Comparison of ENCODE assay signal across 11 mouse cellular contexts in genomic region chr12:92246790-92247451, GRCm38 (mm10).
DNase-seq lines count a peak whose midpoint lies in the region; ATAC-seq and TF ChIP-seq lines count a peak whose summit lies in the region.
"Had no signal": no experiment of that assay in that cellular context is flagged by ENCODE, and none has a peak within 500 bp of the region (broad histone marks: within the 10 kb centered on the region; RNA-seq: fewer than 3 reads in every experiment).

No protein-coding gene starts in this region.

- no peak overlapping the region for H3K27ac ChIP-seq in heart, embryonic 16.5 days (ENCODE audit: low read length)
- H3K27ac ChIP-seq in forebrain, postnatal 0 days (ENCODE audit: low read depth, low read length) = no peak overlapping the region
- no peak overlapping the region for H3K27ac ChIP-seq in midbrain, embryonic 15.5 days
- no peak overlapping the region for H3K27ac ChIP-seq in intestine, embryonic 16.5 days (ENCODE audit: low read length)
- H3K27ac ChIP-seq: left cerebral cortex, adult 2 months; stomach, embryonic 15.5 days had no signal

- H3K9ac ChIP-seq in heart, embryonic 16.5 days (ENCODE audit: low read length) = no peak overlapping the region
- no peak overlapping the region for H3K9ac ChIP-seq in forebrain, postnatal 0 days
- H3K9ac ChIP-seq in midbrain, embryonic 15.5 days = no peak overlapping the region
- H3K9ac ChIP-seq in intestine, embryonic 16.5 days (ENCODE audit: low read depth, low read length) = no peak overlapping the region
- H3K9ac ChIP-seq: stomach, embryonic 15.5 days had no signal

- TF ChIP-seq CTCF in forebrain, postnatal 0 days (IDR thresholded peaks at IDR 0.05; ENCODE audit: low read depth) = no peak

- no peak for DNase-seq in heart, adult 18-20 months
- peak; percentile 32 for DNase-seq in embryo, embryonic 10.5 days (ENCODE audit: low spot score)
- peak; percentile 33 for DNase-seq in forebrain, postnatal 0 days
- DNase-seq in B cell, adult 2 months = no peak
- no peak for DNase-seq in kidney, adult 18-20 months
- DNase-seq: heart, postnatal 4 days had no signal

- no peaks in the 10 kb centered on the region for H3K36me3 ChIP-seq in heart, embryonic 16.5 days (ENCODE audit: control insufficient read depth, insufficient read depth)
- H3K36me3 ChIP-seq in forebrain, postnatal 0 days (ENCODE audit: insufficient read depth) = no peaks in the 10 kb centered on the region
- no peaks in the 10 kb centered on the region for H3K36me3 ChIP-seq in midbrain, embryonic 15.5 days (replicated peaks)
- no peaks in the 10 kb centered on the region for H3K36me3 ChIP-seq in intestine, embryonic 16.5 days (ENCODE audit: control insufficient read depth, insufficient read depth, low read length)
- H3K36me3 ChIP-seq: stomach, embryonic 15.5 days had no signal

- H3K4me1 ChIP-seq in heart, embryonic 16.5 days (ENCODE audit: control insufficient read depth, insufficient read depth, low read length) = no peaks in the 10 kb centered on the region
- H3K4me1 ChIP-seq in forebrain, postnatal 0 days (ENCODE audit: insufficient read depth) = no peaks in the 10 kb centered on the region
- H3K4me1 ChIP-seq in midbrain, embryonic 15.5 days = 0 out of 2 replicates have a peak, but pooled peaks cover 4% of the 10 kb centered on the region
- H3K4me1 ChIP-seq in intestine, embryonic 16.5 days (ENCODE audit: control insufficient read depth, insufficient read depth, low read length) = no peaks in the 10 kb centered on the region
- H3K4me1 ChIP-seq: stomach, embryonic 15.5 days had no signal

- H3K9me3 ChIP-seq in heart, embryonic 16.5 days (replicated peaks; ENCODE audit: control insufficient read depth, low read length) = no peaks in the 10 kb centered on the region
- no peaks in the 10 kb centered on the region for H3K9me3 ChIP-seq in forebrain, postnatal 0 days (ENCODE audit: low read length)
- H3K9me3 ChIP-seq in midbrain, embryonic 15.5 days = no peaks in the 10 kb centered on the region
- no peaks in the 10 kb centered on the region for H3K9me3 ChIP-seq in intestine, embryonic 16.5 days (ENCODE audit: control insufficient read depth, low read length)
- H3K9me3 ChIP-seq: stomach, embryonic 15.5 days had no signal

- WGBS in heart, embryonic 16.5 days = 46% methylated on average over 6 of the region's 6 CpGs
- 12% methylated on average over 6 of the region's 6 CpGs for WGBS in forebrain, postnatal 0 days
- 14% methylated on average over 6 of the region's 6 CpGs for WGBS in midbrain, embryonic 15.5 days
- WGBS in intestine, embryonic 16.5 days = 53% methylated on average over 6 of the region's 6 CpGs

- H3K4me3 ChIP-seq in heart, embryonic 16.5 days (ENCODE audit: low read length) = no peak overlapping the region
- no peak overlapping the region for H3K4me3 ChIP-seq in forebrain, postnatal 0 days (ENCODE audit: low read depth, low read length)
- no peak overlapping the region for H3K4me3 ChIP-seq in midbrain, embryonic 15.5 days
- H3K4me3 ChIP-seq in intestine, embryonic 16.5 days (ENCODE audit: low read length) = no peak overlapping the region
- H3K4me3 ChIP-seq: left cerebral cortex, adult 2 months; stomach, embryonic 15.5 days had no signal

- H3K4me2 ChIP-seq in heart, embryonic 16.5 days (ENCODE audit: low read depth, low read length) = no peak overlapping the region
- no peak overlapping the region for H3K4me2 ChIP-seq in forebrain, postnatal 0 days (ENCODE audit: low read depth)
- no peak overlapping the region for H3K4me2 ChIP-seq in midbrain, embryonic 15.5 days
- H3K4me2 ChIP-seq in intestine, embryonic 16.5 days (ENCODE audit: low read depth, low read length) = no peak overlapping the region
- H3K4me2 ChIP-seq: stomach, embryonic 15.5 days had no signal

- H3K27me3 ChIP-seq in heart, embryonic 16.5 days (ENCODE audit: control insufficient read depth, insufficient read depth, low read length) = no peaks in the 10 kb centered on the region
- no peaks in the 10 kb centered on the region for H3K27me3 ChIP-seq in forebrain, postnatal 0 days (ENCODE audit: insufficient read depth, low read length)
- H3K27me3 ChIP-seq in midbrain, embryonic 15.5 days (replicated peaks) = no peaks in the 10 kb centered on the region
- no peaks in the 10 kb centered on the region for H3K27me3 ChIP-seq in intestine, embryonic 16.5 days (replicated peaks; ENCODE audit: control insufficient read depth, insufficient read depth, low read length)
- H3K27me3 ChIP-seq: stomach, embryonic 15.5 days had no signal

- ATAC-seq in heart, embryonic 16.5 days (replicated peaks; ENCODE audit: extremely low read depth, insufficient read depth, low FRiP score) = peak; percentile 23; the same call in 1 of the 2 replicates
- peak; percentile 82 for ATAC-seq in forebrain, postnatal 0 days
- ATAC-seq in midbrain, embryonic 15.5 days (replicated peaks) = peak; percentile 90
- no peak; the same call in 1 of the 2 replicates for ATAC-seq in intestine, embryonic 16.5 days

Comparison
In these comparisons a context has a peak if more than half of its experiments do, and no peak if none do; other contexts are left out.
1. DNase-seq: peak in embryo, embryonic 10.5 days (single experiment) and forebrain, postnatal 0 days (single experiment); none in heart, adult 18-20 months (0 of 2), B cell, adult 2 months (0 of 2) and kidney, adult 18-20 months (single experiment).